Mouse (Mus musculus) CH12.LX (cell line): ENCODE measurements around the gene D630045J12Rik. TPM values are rescaled to one million over a fixed set of nuclear protein-coding genes. Genes with fewer than 3 reads are reported as not detected.

Source experiments
- DNase-seq: peaks from one replicate; pipeline ENCODE4 v3.0.0-alpha.2; 2013; ENCODE audit errors: extremely low read depth
- H3K27ac ChIP-seq: 2 replicates; pipeline ENCODE4 v1.5.1; 2012; ENCODE audit warnings: low read depth, mild to moderate bottlenecking, control low read depth, moderate library complexity; ENCODE audit not compliant: insufficient read depth
- H3K27me3 ChIP-seq: replicated peaks from 2 replicates; pipeline ENCODE3; 2012; ENCODE audit warnings: inconsistent platforms
- H3K36me3 ChIP-seq, 2 experiments: replicated peaks in 1 of 2; 2 replicates each; pipeline versions ENCODE3 to v1.6.1; 2012; ENCODE audit warnings: inconsistent platforms in 1 of 2, low read length in 1 of 2, mild to moderate bottlenecking in 1 of 2, mixed read lengths in 1 of 2, moderate library complexity in 1 of 2; ENCODE audit not compliant: control insufficient read depth in 1 of 2, insufficient read depth in 1 of 2
- H3K4me1 ChIP-seq, 2 experiments: 2 replicates each; pipeline ENCODE4 v1.6.1; 2012; ENCODE audit warnings: inconsistent platforms in 1 of 2, moderate library complexity in 1 of 2; ENCODE audit not compliant: insufficient read depth in 2 of 2, control insufficient read depth in 1 of 2
- H3K4me2 ChIP-seq: 2 replicates; pipeline ENCODE4 v1.6.1; 2012; ENCODE audit warnings: low read depth, mild to moderate bottlenecking, control low read depth; ENCODE audit not compliant: poor library complexity, insufficient read depth, severe bottlenecking
- H3K4me3 ChIP-seq, 3 experiments: fragments of 150-350 bp in 1 of 3; sonication (generic) in 1 of 3; replicated peaks in 1 of 3; 2 replicates each; pipeline versions ENCODE3 to v1.5.1; 2011 to 2012; ENCODE audit warnings: low read depth in 2 of 3, low read length in 2 of 3, mild to moderate bottlenecking in 2 of 3, moderate library complexity in 2 of 3, control low read depth in 1 of 3, improper control_type of control experiment in 1 of 3, inconsistent platforms in 1 of 3, mixed read lengths in 1 of 3; ENCODE audit not compliant: poor library complexity in 1 of 3
- H3K79me2 ChIP-seq: replicated peaks from 2 replicates; pipeline ENCODE4 v1.6.1; 2012; ENCODE audit warnings: mild to moderate bottlenecking, moderate library complexity; ENCODE audit not compliant: control insufficient read depth, poor library complexity, insufficient read depth, severe bottlenecking; ENCODE audit errors: extremely low read depth
- H3K9ac ChIP-seq: 2 replicates; pipeline ENCODE4 v1.6.1; 2012; ENCODE audit warnings: low read depth, mild to moderate bottlenecking, control low read depth, moderate library complexity; ENCODE audit not compliant: insufficient read depth
- H3K9me3 ChIP-seq: replicated peaks from 2 replicates; pipeline ENCODE3; 2012; ENCODE audit warnings: low read length, inconsistent platforms, mixed read lengths
- BHLHE40 ChIP-seq: IDR thresholded peaks from 2 replicates; pipeline ENCODE4 v1.6.1; 2011; ENCODE audit warnings: mild to moderate bottlenecking, low read depth, low read length, improper control_type of control experiment
- CHD1 ChIP-seq: IDR thresholded peaks from 2 replicates; pipeline ENCODE4 v1.6.1; 2012; ENCODE audit warnings: low read depth, low read length, improper control_type of control experiment, inconsistent platforms
- CHD2 ChIP-seq: IDR thresholded peaks from 2 replicates; pipeline ENCODE4 v1.6.1; 2011; ENCODE audit warnings: low read length, improper control_type of control experiment
- E2F4 ChIP-seq: IDR thresholded peaks from 2 replicates; pipeline ENCODE4 v1.6.1; 2011; ENCODE audit warnings: low read depth, low read length, improper control_type of control experiment; ENCODE audit not compliant: insufficient replicate concordance
- EP300 ChIP-seq: IDR thresholded peaks from 2 replicates; pipeline ENCODE4 v1.6.1; 2011; ENCODE audit warnings: low read length, improper control_type of control experiment
- HCFC1 ChIP-seq: IDR thresholded peaks from 2 replicates; pipeline ENCODE4 v1.6.1; 2012; ENCODE audit warnings: low read depth, mild to moderate bottlenecking, inconsistent platforms, low read length, improper control_type of control experiment
- JUN ChIP-seq: IDR thresholded peaks from 2 replicates; pipeline ENCODE4 v1.6.1; 2011; ENCODE audit warnings: low read depth, mild to moderate bottlenecking, low read length, improper control_type of control experiment, moderate library complexity; ENCODE audit not compliant: insufficient read depth
- MAFK ChIP-seq: IDR thresholded peaks from 2 replicates; pipeline ENCODE4 v1.6.1; 2011; ENCODE audit warnings: low read length, improper control_type of control experiment; ENCODE audit not compliant: insufficient replicate concordance
- MAZ ChIP-seq: IDR thresholded peaks from 2 replicates; pipeline ENCODE4 v1.6.1; 2012; ENCODE audit warnings: low read depth, mild to moderate bottlenecking, inconsistent platforms, low read length, improper control_type of control experiment, moderate library complexity
- MEF2A ChIP-seq: IDR thresholded peaks from 2 replicates; pipeline ENCODE4 v1.6.1; 2014; ENCODE audit warnings: low read depth, mild to moderate bottlenecking, inconsistent platforms, low read length, improper control_type of control experiment, borderline replicate concordance
- MYC ChIP-seq: IDR thresholded peaks from 2 replicates; pipeline ENCODE4 v1.6.1; 2011; ENCODE audit warnings: low read depth, mild to moderate bottlenecking, improper control_type of control experiment, low read length
- NELFE ChIP-seq: IDR thresholded peaks from 2 replicates; pipeline ENCODE4 v1.6.1; 2011; ENCODE audit warnings: low read depth, low read length, improper control_type of control experiment
- NRF1 ChIP-seq: IDR thresholded peaks from 2 replicates; pipeline ENCODE4 v1.6.1; 2014; ENCODE audit warnings: low read depth, mild to moderate bottlenecking, inconsistent platforms, low read length, improper control_type of control experiment, moderate library complexity
- RCOR1 ChIP-seq: conservative IDR thresholded peaks from 2 replicates; pipeline ENCODE4 v1.6.1; 2012; ENCODE audit warnings: low read depth, mild to moderate bottlenecking, inconsistent platforms, low read length, improper control_type of control experiment
- TBP ChIP-seq: conservative IDR thresholded peaks from 2 replicates; pipeline ENCODE4 v1.6.1; 2011; ENCODE audit warnings: low read depth, low read length, improper control_type of control experiment
- UBTF ChIP-seq: IDR thresholded peaks from 2 replicates; pipeline ENCODE4 v1.6.1; 2012; ENCODE audit warnings: low read depth, mild to moderate bottlenecking, inconsistent platforms, low read length, improper control_type of control experiment, moderate library complexity
- ZKSCAN1 ChIP-seq: IDR thresholded peaks from 2 replicates; pipeline ENCODE4 v1.6.1; 2012; ENCODE audit warnings: low read depth, inconsistent platforms, low read length, improper control_type of control experiment, borderline replicate concordance
- ZMIZ1 ChIP-seq: IDR thresholded peaks from 2 replicates; pipeline ENCODE4 v1.6.1; 2012; ENCODE audit warnings: low read depth, mild to moderate bottlenecking, inconsistent platforms, low read length, improper control_type of control experiment
- ZNF384 ChIP-seq: IDR thresholded peaks from 2 replicates; pipeline ENCODE4 v1.6.1; 2012; ENCODE audit warnings: low read depth, low read length, improper control_type of control experiment, inconsistent platforms
- dilution Hi-C: fragments of 300-500 bp; cut with MboI; formaldehyde crosslinking; loops from 2 replicates; pipeline ENCODE4 v1.14.3; 2020; ENCODE audit warnings: low sequenced_read_pairs; ENCODE audit not compliant: extremely low pct_unique_long_range_greater_than_20kb, extremely low pct_ligation_motif_present
- in situ Hi-C: fragments of 300-500 bp; cut with MboI; formaldehyde crosslinking; loops from 3 replicates; pipeline ENCODE4 v1.14.3; 2019; ENCODE audit warnings: low sequenced_read_pairs, low pct_ligation_motif_present, low pct_unique_long_range_greater_than_20kb, mixed read lengths
- polyA plus RNA-seq: library from polyadenylated mRNA; unstranded; fragments of >175 nt; gene quantifications from 2 replicates; pipeline ENCODE4 v1.2.1, GENCODE M21; 2012; ENCODE audit warnings: low read depth; ENCODE audit not compliant: insufficient read length
- total RNA-seq, 2 experiments: library from RNA; depleted of rRNA; stranded (reverse); fragments of 300-350 nt in 1 of 2; fragments of >200 nt in 1 of 2; gene quantifications; 2 replicates each; pipeline ENCODE4 v1.2.3; 2012 to 2014

The D630045J12Rik gene
- total and polyA plus RNA-seq, 3 experiments = 0.48 to 4.9 (median 1.7) TPM

DNA sequence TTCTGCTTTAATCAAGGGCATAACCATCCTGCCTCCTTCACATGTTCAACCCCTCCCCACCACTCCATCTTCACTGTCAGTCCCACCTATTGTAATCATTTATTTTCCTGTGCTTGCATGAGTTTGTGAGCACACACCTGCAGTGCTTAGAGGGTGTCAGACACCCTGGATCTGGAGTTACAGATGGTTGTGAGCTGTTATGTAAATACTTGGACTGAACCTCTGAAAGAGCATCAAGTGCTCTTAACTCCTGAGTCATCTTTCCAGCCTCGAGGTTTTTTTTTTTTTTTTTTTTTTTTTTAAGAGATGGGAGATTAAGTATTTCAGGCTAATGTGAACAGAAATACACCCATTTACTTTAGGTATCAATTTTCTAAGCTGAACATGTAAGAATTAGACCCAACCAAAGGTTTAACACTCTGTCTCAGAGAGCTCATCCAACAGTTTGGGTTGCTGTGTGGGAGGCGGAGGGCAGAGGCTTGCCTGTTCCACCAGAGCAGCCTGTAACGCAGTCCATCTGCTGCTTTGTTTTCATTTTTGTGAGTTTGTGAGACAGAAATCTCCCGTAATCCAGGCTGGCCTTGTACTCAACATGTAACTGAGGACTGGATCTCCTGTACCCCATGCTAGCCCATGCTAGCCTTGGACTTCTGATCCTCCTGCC is 137.6 kb downstream of the D630045J12Rik start:
- DNase-seq = no peak
- H3K4me1 ChIP-seq = no peaks in the 10 kb centered on the region
- H3K9me3 ChIP-seq = no peaks in the 10 kb centered on the region
- no peak overlapping the region for H3K9ac ChIP-seq
- no peak overlapping the region for H3K4me2 ChIP-seq
- in situ Hi-C loops (no loop called here), dilution Hi-C loops (no loop called here)
- H3K4me3 ChIP-seq = no peak overlapping the region
- no peak for TF ChIP-seq HCFC1
- TF ChIP-seq BHLHE40 = no peak
- TF ChIP-seq E2F4 = no peak
- TF ChIP-seq ZMIZ1 = no peak
- no peak for TF ChIP-seq RCOR1
- TF ChIP-seq TBP = no peak
- no peak for TF ChIP-seq MAZ
- no peak for TF ChIP-seq ZKSCAN1
- no peak for TF ChIP-seq CHD1
- no peak for TF ChIP-seq MEF2A
- TF ChIP-seq UBTF = no peak
- TF ChIP-seq EP300 = no peak
- TF ChIP-seq MAFK = no peak
- H3K27me3 ChIP-seq = no peaks in the 10 kb centered on the region
- no peak overlapping the region for H3K27ac ChIP-seq
- no peaks in the 10 kb centered on the region for H3K36me3 ChIP-seq
- no peaks in the 10 kb centered on the region for H3K79me2 ChIP-seq

DNA sequence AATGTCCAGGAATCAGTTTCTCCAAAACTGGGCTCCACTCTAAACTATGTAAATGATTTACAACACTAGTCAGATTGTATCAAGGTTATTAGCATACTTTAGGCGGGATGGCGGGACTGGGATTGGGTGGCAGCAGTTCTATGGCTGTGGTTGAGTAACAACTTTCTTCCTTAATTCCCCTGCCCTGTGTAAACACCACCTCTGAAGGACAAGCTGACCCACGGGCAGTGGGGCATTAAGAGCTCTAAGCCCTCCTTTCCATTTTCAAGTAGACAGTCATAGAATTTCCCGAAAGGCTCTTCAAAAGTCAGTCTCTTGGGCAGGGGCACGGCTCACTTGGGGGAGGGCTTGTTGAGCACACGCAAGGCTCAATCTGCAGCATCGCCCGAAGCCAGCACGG is 142.9 kb downstream of the D630045J12Rik start:
- DNase-seq = no peak

More for the DNA sequence above, 142.9 kb downstream of the D630045J12Rik start:
- dilution Hi-C loops = no loop called here
- Histone ChIP-seq H3K4me2 (no peak overlapping the region), H3K27me3 (no peaks in the 10 kb centered on the region), H3K36me3 (no peaks in the 10 kb centered on the region), H3K27ac (no peak overlapping the region), H3K4me1 (no peaks in the 10 kb centered on the region), H3K9me3 (no peaks in the 10 kb centered on the region), H3K9ac (no peak overlapping the region), H3K79me2 (no peaks in the 10 kb centered on the region), H3K4me3 (no peak overlapping the region)
- TF ChIP-seq ZKSCAN1 (no peak), CHD2 (no peak), NRF1 (no peak), EP300 (no peak), BHLHE40 (no peak), ZMIZ1 (no peak), JUN (no peak), ZNF384 (no peak), MYC (no peak), NELFE (no peak)
- in situ Hi-C loops = no loop called here
